Mouse (Mus musculus) kidney, postnatal 0 days (tissue): ENCODE measurements around the gene Fchsd2. TPM values are rescaled to one million over a fixed set of nuclear protein-coding genes. Genes with fewer than 3 reads are reported as not detected.

ENCODE experiments used
- ATAC-seq: fragments of 200-750 bp; cut with Nextera tagmentation; replicated peaks from 2 replicates; pipeline ENCODE4 v1.8.0; 2017; ENCODE audit warnings: low read depth, moderate number of reproducible peaks, moderate TSS enrichment, moderate library complexity; ENCODE audit not compliant: low FRiP score
- DNase-seq: peaks from one replicate; pipeline ENCODE4 v3.0.0-alpha.2; 2016; ENCODE audit warnings: low spot score
- H3K27ac ChIP-seq: fragments of 300-500 bp; sonication (generic); 2 replicates; pipeline ENCODE4 v1.5.1; 2014; ENCODE audit warnings: mild to moderate bottlenecking
- H3K27me3 ChIP-seq: fragments of 300-500 bp; sonication (generic); 2 replicates; pipeline ENCODE4 v1.6.1; 2014; ENCODE audit warnings: low read length, mixed read lengths; ENCODE audit not compliant: insufficient read depth
- H3K36me3 ChIP-seq: fragments of 300-500 bp; sonication (generic); 2 replicates; pipeline ENCODE4 v1.6.1; 2014; ENCODE audit warnings: low read length, mixed read lengths; ENCODE audit not compliant: insufficient read depth
- H3K4me1 ChIP-seq: fragments of 300-500 bp; sonication (generic); replicated peaks from 2 replicates; pipeline ENCODE4 v1.6.1; 2014; ENCODE audit warnings: antibody characterized with exemption, low read length, mixed read lengths; ENCODE audit not compliant: insufficient read depth
- H3K4me2 ChIP-seq: fragments of 300-500 bp; sonication (generic); 2 replicates; pipeline ENCODE4 v1.6.1; 2014; ENCODE audit warnings: mild to moderate bottlenecking, low read length, moderate library complexity, mixed read lengths
- H3K4me3 ChIP-seq: fragments of 300-500 bp; sonication (generic); replicated peaks from 2 replicates; pipeline ENCODE4 v1.5.1; 2014; ENCODE audit warnings: low read depth, low read length
- H3K9ac ChIP-seq: fragments of 300-500 bp; sonication (generic); 2 replicates; pipeline ENCODE4 v1.6.1; 2014; ENCODE audit warnings: low read depth, low read length
- H3K9me3 ChIP-seq: fragments of 300-500 bp; sonication (generic); replicated peaks from 2 replicates; pipeline ENCODE4 v1.6.1; 2016; ENCODE audit warnings: low read length, inconsistent platforms, mixed read lengths
- CTCF ChIP-seq: IDR thresholded peaks from 2 replicates; pipeline ENCODE4 v1.5.1; 2016; ENCODE audit warnings: antibody characterized with exemption, low read depth, mild to moderate bottlenecking, moderate library complexity
- WGBS: fragments of 180-500 bp; shearing (Covaris S2); extraction: QIAGEN DNeasy Blood & Tissue Kit; methylation state at CpG from one replicate; pipeline ENCODE4 v1.1.7; 2014; 5-methylcytosine and 5-hydroxymethylcytosine counted together
- polyA plus RNA-seq: library from polyadenylated mRNA; unstranded; fragments of >200 nt; fragmentation: Nextera tagmentation; extraction: Ambion mirVana; gene quantifications from 2 replicates; pipeline ENCODE4 v1.2.1, GENCODE M21; 2015

Gene Fchsd2
- polyA plus RNA-seq, 1 experiment from 2014 or later = 15.9 TPM

- no peak for TF ChIP-seq CTCF
- no peak for DNase-seq
- no peak overlapping the region for H3K4me3 ChIP-seq
- no peaks in the 10 kb centered on the region for H3K27me3 ChIP-seq
- ATAC-seq = no peak
- H3K4me1 ChIP-seq = no peaks in the 10 kb centered on the region; the same call in 1 of the 2 replicates
- H3K9ac ChIP-seq = no peak overlapping the region
- WGBS = 67% methylated on average over 3 of the region's 3 CpGs
- no peak overlapping the region for H3K27ac ChIP-seq
- H3K36me3 ChIP-seq = no peaks in the 10 kb centered on the region
- H3K9me3 ChIP-seq = no peaks in the 10 kb centered on the region
- no peak overlapping the region for H3K4me2 ChIP-seq
Observed at GRCm38 (mm10) chr7:101097084-101097483, 4.4 kb downstream of the Fchsd2 start.

DNA sequence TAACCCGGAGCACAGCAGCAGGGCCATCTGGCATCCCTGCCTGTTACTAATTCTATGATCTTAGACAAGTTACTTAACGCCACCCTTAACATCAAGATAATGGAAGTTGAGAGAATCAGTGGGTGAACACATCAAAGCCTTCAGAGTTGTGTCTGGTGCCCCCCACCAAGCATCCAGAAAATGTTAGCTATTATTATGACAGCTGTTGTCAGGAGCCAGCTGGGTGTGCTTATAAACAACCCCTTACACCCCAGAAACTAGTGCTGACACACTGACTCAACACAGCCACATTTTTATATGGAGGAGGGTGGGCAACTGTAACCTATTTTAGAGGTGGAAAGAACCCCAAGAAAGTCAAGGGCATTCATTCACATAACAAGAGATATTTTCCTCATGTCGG is 7.3 kb downstream of the Fchsd2 start:
- Histone ChIP-seq H3K4me3 (no peak overlapping the region), H3K9me3 (no peaks in the 10 kb centered on the region), H3K4me1 (no peaks in the 10 kb centered on the region; the same call in 1 of the 2 replicates), H3K4me2 (no peak overlapping the region), H3K27me3 (no peaks in the 10 kb centered on the region), H3K9ac (no peak overlapping the region), H3K36me3 (no peaks in the 10 kb centered on the region), H3K27ac (no peak overlapping the region)
- WGBS = 78% methylated on average over 3 of the region's 3 CpGs
- DNase-seq (no peak), ATAC-seq (no peak)
- no peak for TF ChIP-seq CTCF

GRCm38 (mm10) chr7:101101156-101101691 is 8.6 kb downstream of the Fchsd2 start:
- Histone ChIP-seq H3K36me3 (no peaks in the 10 kb centered on the region), H3K27me3 (no peaks in the 10 kb centered on the region), H3K4me2 (no peak overlapping the region), H3K4me1 (no peaks in the 10 kb centered on the region; the same call in 1 of the 2 replicates), H3K9ac (no peak overlapping the region), H3K27ac (no peak overlapping the region), H3K4me3 (no peak overlapping the region), H3K9me3 (no peaks in the 10 kb centered on the region)
- no peak for DNase-seq
- no peak for ATAC-seq
- no peak for TF ChIP-seq CTCF
- WGBS = 64% methylated on average over 10 of the region's 10 CpGs

- no peak for TF ChIP-seq CTCF
- no peaks in the 10 kb centered on the region for H3K36me3 ChIP-seq
- H3K9ac ChIP-seq = no peak overlapping the region
- H3K4me2 ChIP-seq = no peak overlapping the region
- H3K27ac ChIP-seq = no peak overlapping the region
- DNase-seq (no peak), ATAC-seq (no peak)
- WGBS = 63% methylated on average over 2 of the region's 2 CpGs
- H3K4me3 ChIP-seq = no peak overlapping the region
- H3K4me1 ChIP-seq = peaks cover 4% of the 10 kb centered on the region
- H3K9me3 ChIP-seq = no peaks in the 10 kb centered on the region
- no peaks in the 10 kb centered on the region for H3K27me3 ChIP-seq
Observed at GRCm38 (mm10) chr7:101106666-101107065, 14.0 kb downstream of the Fchsd2 start.

DNA sequence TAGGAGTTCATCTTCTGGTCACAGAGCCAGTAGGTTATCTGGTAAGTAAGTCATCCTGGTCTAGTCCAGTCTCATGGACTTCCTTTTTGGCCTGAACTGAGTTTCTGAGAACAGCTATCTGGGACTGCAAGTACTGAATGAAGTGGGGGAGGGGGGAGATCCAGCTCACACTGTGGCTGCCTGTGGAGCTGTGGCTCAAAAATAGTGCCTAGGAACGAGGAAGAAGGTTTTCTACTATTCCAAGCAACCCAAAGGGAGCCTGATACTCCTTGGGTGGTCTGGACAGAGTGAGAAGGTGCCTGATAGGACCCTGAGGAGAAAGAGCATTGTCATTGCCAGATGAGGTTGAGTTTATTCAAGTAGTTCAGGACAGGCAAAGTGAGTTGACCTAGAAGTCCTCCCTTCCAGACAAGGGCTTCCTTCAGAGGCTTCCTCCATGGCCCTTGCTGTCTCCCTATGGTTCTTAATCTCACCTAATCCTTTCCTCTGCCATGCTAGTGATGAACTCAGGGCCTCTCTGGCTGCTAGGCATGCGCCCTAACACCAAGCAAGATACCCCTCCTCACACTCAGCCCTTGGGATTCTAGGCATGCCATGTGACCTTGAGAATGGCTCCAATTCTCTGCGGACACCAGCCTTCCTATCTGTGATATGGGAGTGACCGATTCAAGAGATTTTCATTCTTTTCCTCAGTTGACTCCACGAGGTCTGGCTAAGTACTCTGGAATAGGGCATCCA is 14.6 kb downstream of the Fchsd2 start:
- no peaks in the 10 kb centered on the region for H3K9me3 ChIP-seq
- peak overlapping the region; percentile 90 for H3K4me2 ChIP-seq
- ATAC-seq (no peak), DNase-seq (peak; percentile 41)
- peak overlapping the region; percentile 78 for H3K4me3 ChIP-seq
- TF ChIP-seq CTCF = no peak
- peak overlapping the region; percentile 96 for H3K27ac ChIP-seq
- H3K4me1 ChIP-seq = peaks cover 4% of the 10 kb centered on the region; the same call in 1 of the 2 replicates
- peak overlapping the region; percentile 80; the same call in 1 of the 2 replicates for H3K9ac ChIP-seq
- WGBS = 41% methylated on average over 5 of the region's 5 CpGs
- H3K36me3 ChIP-seq = no peaks in the 10 kb centered on the region
- H3K27me3 ChIP-seq = no peaks in the 10 kb centered on the region

GRCm38 (mm10) chr7:101107968-101108652 is 15.4 kb downstream of the Fchsd2 start:
- ATAC-seq (peak; percentile 94), DNase-seq (peak; percentile 98)
- TF ChIP-seq CTCF = peak; percentile 89
- Histone ChIP-seq H3K4me2 (peak overlapping the region; percentile 90), H3K9me3 (no peaks in the 10 kb centered on the region), H3K9ac (peak overlapping the region; percentile 80), H3K27me3 (no peaks in the 10 kb centered on the region), H3K4me1 (peaks cover 4% of the 10 kb centered on the region; the same call in 1 of the 2 replicates), H3K27ac (peak overlapping the region; percentile 96), H3K4me3 (peak overlapping the region; percentile 78), H3K36me3 (no peaks in the 10 kb centered on the region)
- under 1% methylated on average over 64 of the region's 75 CpGs for WGBS
